Mouse (Mus musculus) 416B (cell line): ENCODE data around the gene Gjb3.

Source experiments
- DNase-seq: peaks from one replicate; pipeline ENCODE4 v3.0.0; 2011; ENCODE audit warnings: low read depth

Gene Gjb3

DNA sequence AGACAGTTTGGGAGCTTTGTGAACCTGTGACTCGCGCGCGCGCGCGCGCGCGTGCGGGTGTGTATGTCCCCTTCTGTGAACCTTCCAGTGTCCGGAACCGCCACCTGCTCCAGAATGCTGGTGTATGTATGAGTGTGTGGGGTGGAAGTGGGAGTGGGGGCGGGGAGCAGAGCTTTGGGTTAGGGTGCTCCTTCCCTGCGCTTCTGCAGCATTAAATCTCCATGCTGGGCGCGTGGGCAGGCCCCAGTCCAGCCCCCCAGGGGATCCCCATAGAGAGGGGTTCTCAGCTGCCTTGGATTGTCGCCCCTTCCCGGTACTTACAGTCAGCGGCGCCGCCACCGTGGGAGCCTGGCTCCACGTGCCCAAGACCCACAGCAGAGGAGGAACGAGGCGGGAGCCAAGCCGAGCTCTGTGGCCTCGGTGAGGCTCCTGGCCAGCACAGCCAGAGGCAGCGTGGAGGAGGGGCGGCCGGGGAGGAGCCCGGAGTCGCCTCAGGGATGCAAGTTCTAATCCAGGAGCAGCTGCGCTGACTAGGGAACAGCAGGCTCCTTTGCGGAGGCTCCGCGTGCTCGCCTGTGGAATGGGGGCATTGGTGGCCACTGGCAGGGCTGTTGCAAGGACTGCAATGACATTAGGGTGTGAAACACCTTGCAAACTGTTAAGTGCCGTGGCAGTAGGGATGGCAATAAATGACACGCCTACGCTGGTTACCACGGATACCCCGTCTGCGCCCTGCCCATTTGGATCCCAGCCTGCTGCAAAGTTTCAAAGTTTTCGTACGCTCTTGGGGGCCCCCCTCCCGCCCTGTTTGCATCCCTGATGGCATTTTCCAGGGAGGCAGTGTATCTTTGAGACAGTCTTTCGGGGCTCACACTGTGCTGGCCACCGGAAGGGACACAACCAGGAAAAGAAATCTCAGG lies at the start of gene Gjb3:
TSS of gene Gjb3 (minus strand) at position 664 of the 920 bp plus-strand sequence.
- DNase-seq: no peak

DNA sequence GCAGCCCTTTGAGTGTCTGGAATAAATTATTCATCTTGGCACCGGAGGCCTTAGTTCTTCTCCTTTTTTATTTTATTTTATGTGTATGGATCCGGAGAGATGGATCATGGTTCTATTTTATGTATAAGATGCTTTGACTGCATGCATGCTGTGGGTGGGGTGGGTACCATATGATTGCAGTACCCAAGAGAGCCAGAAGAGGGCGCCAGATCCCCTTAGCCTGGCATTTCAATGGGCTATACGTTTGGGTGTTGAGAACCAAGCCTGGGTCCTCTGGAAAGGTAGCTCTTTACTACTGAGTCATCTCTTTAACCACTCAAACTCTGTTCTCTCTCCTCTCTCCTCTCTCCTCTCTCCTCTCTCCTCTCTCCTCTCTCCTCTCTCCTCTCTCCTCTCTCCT lies 46.7 kb upstream of the Gjb3 start:
- peak; percentile 27 for DNase-seq

DNA sequence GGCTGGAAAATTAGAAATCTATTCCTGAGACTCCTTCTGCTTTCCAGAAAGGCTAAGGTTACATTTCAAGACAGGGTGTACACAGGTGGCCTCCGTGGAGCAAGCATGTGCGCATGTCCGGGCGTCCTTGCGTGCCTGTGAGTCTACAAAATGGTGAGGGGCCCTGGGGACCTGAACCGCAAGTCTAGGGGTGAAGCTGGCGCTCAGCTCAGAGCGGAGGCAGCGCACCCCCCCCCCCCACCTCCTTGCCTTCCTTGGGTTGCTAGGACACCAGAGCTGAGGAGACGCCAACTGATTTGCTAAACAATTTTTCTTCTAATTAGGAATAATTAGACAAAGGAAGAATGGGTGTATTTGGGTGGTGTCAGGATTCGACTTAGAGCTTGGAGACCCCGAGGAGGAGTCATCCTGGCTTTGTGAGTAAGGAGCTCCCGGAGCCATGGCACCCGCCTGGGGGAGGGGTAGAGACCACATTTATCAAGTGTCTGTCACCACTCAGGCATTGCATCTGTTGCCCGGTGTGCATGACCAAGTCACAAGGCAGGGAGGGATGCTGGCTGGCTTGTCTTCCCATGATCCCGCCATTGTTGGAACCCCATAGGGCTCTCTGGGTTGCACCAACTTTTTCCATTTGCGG lies 45.0 kb upstream of the Gjb3 start:
- DNase-seq: no peak

DNA sequence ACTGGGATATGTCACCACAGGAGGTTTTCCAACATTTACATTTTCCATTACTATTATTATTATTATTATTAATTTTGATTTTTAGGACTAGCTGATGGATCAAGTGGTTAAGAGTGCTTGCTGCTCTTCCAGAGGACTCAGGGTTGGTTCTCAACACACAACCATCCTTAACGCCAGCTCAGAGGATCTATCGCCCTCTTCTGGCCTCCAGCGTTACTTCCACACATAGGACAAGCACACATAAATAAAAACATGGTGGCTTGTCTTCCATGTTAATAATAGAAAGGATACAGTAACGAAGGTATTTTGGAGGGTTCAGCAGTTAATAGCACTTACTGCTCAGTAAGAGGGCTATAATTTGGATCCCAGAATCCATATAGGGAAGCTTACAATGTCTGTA lies 44.0 kb upstream of the Gjb3 start:
- DNase-seq: no peak

DNA sequence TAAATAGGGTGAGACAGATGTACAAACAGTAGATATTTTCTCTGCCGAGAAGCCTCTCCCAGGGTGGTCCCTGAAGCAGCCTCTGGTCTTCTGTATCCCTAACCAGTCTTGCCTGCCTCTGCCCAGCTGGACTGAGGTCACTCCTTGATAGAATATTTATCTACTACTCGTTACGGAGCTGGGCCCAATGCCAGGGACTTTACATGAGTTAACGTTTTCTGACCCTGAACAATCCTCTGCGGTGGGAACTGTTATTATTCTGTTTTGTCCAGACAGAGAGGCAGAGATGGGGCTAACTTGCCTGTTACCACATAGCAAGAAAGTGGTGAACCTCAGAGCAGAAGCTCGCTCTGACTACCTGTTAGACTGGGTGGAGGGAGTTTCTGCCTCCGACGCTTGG lies 42.8 kb upstream of the Gjb3 start:
- no peak for DNase-seq

DNA sequence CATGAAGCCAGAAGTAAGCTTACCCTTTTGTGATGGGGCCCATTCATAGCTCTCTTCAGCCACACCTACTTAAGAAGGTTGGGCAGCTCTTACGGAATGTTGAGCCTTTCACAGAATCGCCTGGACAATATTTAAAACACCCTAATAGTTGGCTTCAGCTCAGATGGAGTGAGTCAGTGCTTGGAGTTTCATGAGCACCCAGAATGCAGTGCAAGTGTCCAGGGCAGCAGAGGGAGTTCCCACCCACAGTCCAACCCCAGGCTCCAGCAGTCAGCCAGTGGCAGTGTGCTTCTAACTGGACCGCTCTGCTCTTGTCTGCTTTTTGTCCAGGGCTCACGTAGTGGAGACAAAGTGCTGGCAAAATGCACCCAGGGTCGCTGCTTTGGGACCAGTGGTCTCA lies 40.9 kb upstream of the Gjb3 start:
- DNase-seq: no peak

DNA sequence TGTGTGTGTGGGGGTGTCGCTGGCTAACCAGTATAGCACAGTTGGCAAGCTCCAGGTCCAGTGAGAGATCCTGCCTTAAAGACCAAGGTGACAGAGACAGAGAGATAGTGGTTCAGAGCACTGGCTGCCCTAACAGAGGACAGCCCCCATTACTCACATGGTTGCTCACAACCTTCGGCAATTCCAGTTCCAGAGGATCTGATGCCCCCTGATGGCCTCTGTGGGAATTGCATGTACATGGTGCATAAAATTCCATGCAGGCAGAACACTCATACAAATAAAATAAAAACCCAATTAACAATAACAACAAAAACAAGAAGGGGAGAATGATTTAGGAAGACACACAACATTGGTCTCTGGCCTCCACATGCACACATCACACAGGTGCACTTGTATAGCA lies 39.8 kb upstream of the Gjb3 start:
- DNase-seq: peak; percentile 42

DNA sequence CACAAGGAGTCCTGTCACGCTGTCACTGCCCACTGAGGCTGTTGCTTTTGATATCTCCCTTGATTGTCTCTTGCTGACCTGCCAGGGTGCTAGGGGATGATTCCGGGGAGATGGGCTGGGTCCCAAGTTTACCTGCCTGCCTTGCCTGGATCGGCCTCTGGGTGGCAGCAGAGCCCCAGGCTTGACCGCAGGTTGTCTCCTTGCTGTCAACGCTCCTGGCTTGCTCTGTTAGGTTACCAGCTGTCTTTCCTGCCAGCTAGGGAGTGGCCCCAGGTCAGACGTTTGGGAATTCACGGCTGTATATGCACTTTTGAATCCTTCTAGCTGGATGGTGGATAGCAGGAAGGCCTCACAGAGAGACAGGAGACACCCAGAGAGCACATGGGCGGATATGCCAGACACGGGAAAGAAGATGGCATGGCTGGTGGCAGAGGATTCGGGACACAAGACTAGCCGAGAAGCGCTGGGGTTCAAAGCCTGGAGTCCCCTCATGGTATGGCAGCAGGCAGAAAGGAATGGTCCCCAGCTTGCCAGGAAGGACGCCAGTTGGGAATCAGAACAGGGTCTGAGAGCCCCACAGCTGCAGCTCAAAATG lies 37.8 kb upstream of the Gjb3 start:
- DNase-seq: peak; percentile 42

DNA sequence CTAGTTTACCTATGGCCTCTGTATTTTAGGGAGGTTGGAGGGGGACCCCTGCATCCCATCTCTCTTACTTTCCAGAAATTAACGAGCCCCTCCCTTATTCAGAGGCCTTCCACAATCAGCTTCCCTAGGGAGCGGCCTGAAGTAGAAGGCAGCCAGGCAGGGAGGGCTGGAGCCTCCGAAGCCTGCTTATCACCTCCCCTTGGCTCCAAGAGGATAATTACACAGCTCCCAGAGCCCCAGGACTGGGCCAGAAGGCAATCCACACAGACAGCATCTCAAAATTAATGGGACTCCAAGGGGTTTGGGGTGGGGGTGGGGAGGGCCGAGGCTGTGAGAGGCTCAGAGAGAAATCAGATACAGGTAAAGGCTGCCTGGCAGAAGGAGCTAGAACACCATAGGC lies 35.2 kb upstream of the Gjb3 start:
- no peak for DNase-seq

DNA sequence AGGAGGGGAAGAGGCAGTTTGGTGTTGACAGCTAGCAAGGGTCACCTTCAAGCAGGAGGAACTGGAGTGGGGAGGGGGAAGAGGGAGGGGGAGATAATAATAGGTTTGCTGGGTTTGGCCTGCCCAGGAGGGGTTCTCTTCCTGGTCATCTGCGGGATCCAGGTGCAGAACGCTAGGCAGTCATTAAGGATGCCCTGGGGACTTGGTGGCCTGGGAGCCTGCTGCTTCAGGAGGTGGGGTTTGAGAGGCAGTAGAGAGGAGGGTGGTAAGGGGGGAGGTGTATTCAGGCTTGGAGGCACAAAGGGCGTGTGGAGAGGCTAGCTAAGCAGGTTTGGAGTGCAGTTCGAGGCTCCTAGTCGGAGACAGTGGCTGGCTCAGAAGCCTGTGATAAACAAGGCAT lies 34.8 kb upstream of the Gjb3 start:
- no peak for DNase-seq

DNA sequence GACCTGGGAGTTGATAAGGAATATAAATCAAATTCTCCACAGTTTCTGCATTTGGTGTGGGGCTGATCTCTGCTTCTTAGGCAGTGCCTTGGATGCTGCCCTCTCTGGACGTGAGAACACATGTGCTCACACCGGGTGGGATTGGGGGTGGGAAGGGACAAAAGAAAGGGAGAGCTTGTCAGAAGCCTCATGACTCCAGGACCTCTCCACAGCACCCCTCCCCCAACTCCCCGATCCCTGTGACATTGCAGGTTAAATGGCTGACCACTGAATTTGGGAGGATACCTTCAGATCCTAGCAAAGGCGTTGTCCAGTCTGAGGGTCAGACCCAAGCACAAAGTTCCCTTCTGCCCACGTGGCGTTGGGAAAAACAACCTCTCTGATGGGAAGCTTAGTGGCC lies 33.8 kb upstream of the Gjb3 start:
- no peak for DNase-seq

DNA sequence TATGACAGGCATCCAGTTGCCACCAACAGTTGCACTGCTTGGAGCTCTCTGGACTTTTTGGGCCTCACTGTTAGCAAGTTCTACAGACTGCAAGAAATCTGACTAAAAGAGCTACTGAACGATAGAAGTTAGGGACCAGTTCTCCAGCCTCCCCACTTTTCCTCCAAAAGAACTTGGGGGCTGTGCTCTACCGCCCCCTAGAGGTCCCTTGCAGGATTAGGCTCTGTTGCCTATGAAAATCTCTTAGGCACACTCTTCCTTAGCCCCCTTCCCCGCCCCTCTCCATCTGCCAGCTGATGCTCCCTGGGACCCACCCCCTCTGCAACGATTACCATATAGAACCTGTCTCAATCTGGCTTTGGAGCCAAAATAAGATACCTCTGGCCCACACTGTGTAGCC lies 32.7 kb upstream of the Gjb3 start:
- peak; percentile 49 for DNase-seq

DNA sequence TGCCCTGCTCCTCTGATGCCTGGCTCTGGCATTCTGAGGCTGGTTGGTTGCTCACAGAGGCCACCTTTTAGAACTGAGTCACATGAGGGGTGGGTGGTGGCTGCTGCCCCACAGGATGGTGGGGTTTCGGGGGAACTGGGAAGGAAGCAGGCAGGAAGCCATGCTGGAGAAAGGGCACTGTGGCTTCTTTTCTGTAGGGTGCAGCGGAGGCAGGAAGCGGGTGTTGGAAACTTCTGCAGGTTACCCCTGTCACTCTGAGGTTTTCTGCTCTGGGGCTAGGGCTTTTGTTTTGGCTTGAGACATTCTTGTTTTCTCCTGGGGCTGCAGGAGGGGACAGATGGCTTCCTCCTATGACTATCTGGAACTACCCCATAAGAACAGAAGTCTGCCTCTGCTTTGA lies 31.9 kb upstream of the Gjb3 start:
- DNase-seq: peak; percentile 42

DNA sequence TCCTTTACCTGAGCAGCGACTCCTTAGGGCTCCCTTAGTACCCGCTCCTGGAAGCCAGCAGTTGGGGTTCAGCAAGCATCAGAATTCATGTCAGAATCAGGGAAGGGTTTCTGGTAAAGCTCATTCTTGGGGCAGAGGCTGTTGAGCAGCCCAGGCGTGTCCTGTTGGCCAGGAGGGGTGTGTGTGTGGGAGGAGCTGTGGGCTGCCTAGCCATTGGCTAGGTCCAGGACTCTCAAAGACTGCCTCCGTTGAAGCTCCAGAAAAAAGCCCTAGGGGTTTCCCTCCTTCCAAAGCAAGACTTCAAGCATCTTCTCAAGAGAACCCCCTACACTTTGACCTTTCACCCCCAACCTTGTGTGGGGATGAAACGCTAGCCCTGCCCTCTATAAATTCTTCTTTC lies 27.4 kb upstream of the Gjb3 start, which contains the start of gene Gjb5:
TSS of gene Gjb5 (minus strand) at position 164 of the 400 bp plus-strand sequence.
- DNase-seq: no peak

DNA sequence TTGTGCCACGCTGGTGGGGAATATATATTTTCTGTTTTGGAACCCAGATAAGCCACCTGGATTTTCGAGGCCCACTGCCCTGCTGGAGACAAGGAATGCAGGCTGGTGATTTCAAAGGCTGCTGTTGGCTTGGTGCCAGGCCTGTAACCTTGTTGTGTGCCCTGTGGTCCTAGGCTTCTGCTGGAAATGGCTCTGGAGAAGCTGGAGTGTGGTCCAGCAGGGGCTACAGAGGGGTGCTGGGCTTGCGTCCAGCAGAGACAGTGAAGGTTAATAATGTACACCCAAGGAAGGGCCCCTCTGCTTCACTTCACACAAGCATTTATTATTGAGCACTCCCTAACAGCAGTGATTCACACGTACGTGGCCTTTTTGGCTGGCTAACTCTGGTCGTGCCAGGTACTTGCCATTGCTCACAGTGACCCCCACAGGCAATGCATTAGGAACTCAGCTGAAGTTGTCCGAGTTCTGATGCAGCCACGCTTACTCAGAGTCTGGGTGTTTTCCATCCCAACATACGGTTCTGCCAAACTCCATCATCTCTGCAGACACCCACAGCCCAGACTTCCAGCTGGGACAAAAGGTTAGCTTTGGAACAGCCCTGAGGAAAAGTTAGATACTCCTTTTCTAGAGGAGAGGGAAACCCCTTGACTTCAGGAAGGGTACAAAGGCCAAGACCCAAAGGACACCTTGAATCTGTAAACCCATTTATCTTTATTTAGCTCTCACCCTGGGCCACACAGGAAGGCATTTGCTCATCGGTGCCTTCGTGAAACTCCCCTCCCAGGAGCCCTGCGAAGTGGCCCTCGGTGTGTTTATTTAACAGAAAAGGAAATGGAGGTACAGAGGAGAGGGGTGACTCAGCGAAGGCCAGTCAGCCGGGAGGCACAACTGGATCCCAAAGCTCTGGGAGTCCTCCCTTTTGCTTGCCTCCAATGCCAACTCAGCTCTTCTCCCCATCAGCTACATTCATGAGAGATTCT lies 24.2 kb upstream of the Gjb3 start:
- peak; percentile 8 for DNase-seq

DNA sequence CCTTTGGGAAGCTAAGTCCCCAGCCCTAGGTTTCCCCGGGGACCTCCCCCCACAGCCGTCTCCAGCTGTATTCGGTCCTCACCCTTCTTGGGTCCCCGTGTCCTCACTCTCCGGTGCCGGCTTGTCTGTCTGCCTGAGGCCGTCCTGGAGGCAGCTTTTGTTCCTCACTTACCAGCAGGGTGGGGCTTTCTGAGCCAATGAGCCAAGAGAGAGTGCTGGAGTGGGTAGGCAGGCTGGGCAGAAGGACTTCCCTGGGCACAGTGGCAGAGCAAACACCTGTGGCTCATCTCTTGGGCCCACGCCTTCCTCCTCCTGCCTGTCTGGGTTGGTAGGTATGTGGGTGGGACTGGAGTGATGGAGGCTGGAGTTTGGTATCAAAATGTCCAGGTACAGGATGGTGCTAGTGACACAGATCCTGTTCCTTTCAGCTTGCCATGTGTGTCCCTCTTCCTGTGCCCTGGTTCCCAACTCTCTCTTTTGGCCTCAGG lies 23.4 kb upstream of the Gjb3 start, which contains the start of gene Gjb4:
TSS of gene Gjb4 (minus strand) at position 131 of the 488 bp plus-strand sequence.
- no peak for DNase-seq

DNA sequence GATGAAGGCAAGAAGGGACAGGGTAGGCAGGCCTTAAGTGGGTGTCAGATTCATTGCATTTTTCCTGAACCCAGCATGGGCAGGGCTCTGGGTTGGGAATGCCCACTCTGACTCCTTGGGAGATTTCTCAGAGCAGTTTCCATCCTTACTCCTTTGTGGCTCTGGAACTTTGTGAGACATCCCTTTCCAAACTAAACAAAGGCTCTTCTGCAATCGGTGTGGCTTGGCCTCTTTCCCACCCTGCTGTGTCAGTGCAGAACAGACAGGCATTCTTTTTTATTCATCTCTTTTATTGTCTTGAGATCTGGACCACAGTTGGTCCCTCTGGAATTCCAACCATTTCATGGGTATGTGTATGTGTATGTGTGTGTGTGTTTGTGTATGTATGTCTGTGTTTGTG lies 21.9 kb upstream of the Gjb3 start:
- DNase-seq: no peak

DNA sequence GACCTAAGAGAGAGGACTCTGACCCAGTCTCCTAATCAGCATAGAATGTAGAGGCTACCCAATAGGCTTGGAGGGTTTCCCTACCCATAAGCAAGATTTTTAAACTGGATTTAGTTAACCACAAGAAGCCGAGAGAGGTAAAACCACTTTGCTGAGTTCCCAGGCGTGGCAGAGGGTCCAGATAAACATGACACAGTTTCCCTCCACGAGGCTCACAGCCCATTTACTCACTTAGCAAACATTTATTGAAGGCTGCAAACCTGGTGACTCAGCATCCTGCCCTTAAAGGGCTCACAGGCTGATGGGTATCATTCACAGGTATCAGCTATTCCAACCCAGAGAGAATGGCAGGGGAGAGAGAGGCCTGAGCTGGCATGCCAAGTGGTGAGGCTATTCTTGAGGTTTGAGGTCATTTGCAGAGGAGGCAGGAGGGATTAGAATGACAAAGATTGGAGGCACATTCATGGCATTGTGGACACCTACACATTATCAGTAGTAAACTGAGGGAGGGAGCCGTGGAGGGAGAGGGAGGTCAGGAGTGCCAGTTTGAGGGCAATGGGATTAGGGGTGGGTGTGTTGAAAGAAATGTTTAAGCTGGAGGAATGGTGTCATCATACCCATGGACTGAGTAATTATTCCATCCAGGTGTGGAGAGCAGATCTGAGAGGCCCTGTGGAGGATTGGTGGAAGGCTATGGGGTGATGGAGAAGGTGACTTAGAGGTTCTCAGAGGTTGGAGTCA lies 19.1 kb upstream of the Gjb3 start:
- DNase-seq: no peak

DNA sequence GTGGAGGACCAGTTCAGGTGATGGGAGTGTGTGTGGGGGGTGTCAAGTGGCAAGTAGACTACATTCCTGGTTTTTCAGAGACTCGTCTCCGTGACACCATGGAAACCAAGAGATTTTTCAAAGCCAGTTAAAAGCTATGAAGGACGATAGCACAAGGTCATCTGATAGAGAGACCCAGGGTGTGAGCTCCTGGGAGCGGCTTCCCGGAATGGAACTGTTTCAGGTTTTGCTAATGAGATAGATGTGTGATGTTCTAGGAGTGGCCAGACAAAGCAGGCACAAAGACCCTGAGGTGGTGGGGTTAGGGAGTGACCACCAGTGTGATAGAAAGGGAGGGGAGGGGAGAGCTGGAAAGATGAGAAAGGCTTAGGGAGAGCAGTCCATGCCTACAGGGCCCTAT lies 14.4 kb upstream of the Gjb3 start:
- no peak for DNase-seq

DNA sequence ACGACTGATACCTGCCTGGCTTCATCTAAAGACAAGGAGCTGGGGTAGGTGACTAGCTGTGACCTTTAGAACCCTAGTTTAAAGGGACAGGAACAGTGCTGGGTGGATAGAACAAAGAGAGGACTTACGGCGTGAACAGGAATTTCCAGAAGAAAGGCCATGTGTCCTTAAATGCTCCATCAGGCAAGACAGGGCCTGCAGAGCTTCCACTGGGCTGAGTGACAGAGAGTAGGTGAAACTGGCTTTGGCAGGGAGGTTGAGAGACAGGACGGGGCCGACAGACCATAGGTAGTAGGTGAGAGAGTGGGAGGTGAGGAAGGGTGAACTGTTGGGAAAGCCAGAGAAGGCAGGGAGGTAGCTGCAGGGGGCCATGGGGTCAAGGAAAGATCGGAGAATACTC lies 10.7 kb upstream of the Gjb3 start:
- no peak for DNase-seq

DNA sequence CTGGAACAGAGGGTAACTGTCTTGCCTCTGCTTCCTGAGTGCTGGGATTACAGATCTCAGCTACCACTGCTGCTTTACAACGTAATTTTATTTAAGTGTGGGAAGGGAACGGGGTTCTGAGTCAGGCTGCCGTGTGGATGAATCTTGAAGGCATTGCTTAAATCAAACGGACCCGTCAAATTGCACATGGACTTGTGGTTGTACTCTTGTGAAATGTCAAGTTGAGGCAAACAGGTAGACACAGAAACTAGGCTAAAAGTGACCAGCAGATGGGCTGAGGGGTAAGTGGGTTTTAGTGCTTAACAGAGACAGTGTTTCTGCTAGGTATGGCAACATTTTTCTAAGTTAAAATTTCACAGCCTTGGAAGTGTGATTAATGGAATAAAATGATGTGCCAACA lies 7.0 kb upstream of the Gjb3 start:
- no peak for DNase-seq
